Mouse (Mus musculus): ENCODE measurements around the gene Tk1.
"Not testable (repeated sequence)": the region's sequence is repeated elsewhere in the genome, so short reads cannot be mapped to it uniquely, and the experiment has no call there.

Tk1 gene

GRCm38 (mm10) chr11:117847593-117848215 lies 21.8 kb upstream of the Tk1 start:
- no peak for DNase-seq (ENCODE audit: low read depth, low spot score)

- no peak for DNase-seq (ENCODE audit: low read depth, low spot score)
Measured at GRCm38 (mm10) chr11:117846640-117847039, 20.7 kb upstream of the Tk1 start.

- no peak for DNase-seq (ENCODE audit: low read depth, low spot score)
Measured at GRCm38 (mm10) chr11:117845651-117846050, 19.8 kb upstream of the Tk1 start.

- DNase-seq (ENCODE audit: low read depth, low spot score), result no peak
Measured at GRCm38 (mm10) chr11:117844997-117845396, 19.1 kb upstream of the Tk1 start.

- DNase-seq (ENCODE audit: low read depth, low spot score), result no peak
Measured at GRCm38 (mm10) chr11:117843434-117843833, 17.5 kb upstream of the Tk1 start.

- no peak for DNase-seq (ENCODE audit: low read depth, low spot score)
Measured at GRCm38 (mm10) chr11:117840910-117841309, 15.0 kb upstream of the Tk1 start.

GRCm38 (mm10) chr11:117839021-117839420 lies 13.1 kb upstream of the Tk1 start:
- no peak for DNase-seq (ENCODE audit: low read depth, low spot score)

GRCm38 (mm10) chr11:117838572-117838971 lies 12.7 kb upstream of the Tk1 start:
- no peak for DNase-seq (ENCODE audit: low read depth, low spot score)

GRCm38 (mm10) chr11:117836306-117836705 lies 10.4 kb upstream of the Tk1 start:
- DNase-seq (ENCODE audit: low read depth, low spot score), result peak; percentile 50

GRCm38 (mm10) chr11:117834086-117834485 lies 8.2 kb upstream of the Tk1 start:
- no peak for DNase-seq (ENCODE audit: low read depth, low spot score)

GRCm38 (mm10) chr11:117833509-117833908 lies 7.6 kb upstream of the Tk1 start:
- DNase-seq (ENCODE audit: low read depth, low spot score), result not testable (repeated sequence)

GRCm38 (mm10) chr11:117832086-117832969 lies 6.4 kb upstream of the Tk1 start:
- DNase-seq (ENCODE audit: low read depth, low spot score), result peak; percentile 86

- DNase-seq (ENCODE audit: low read depth, low spot score), result no peak
Measured at GRCm38 (mm10) chr11:117830401-117830800, 4.5 kb upstream of the Tk1 start.

GRCm38 (mm10) chr11:117829671-117830215 lies 3.9 kb upstream of the Tk1 start:
- DNase-seq (ENCODE audit: low read depth, low spot score), result no peak

GRCm38 (mm10) chr11:117828888-117829604 lies 3.2 kb upstream of the Tk1 start:
- no peak for DNase-seq (ENCODE audit: low read depth, low spot score)

- no peak for DNase-seq (ENCODE audit: low read depth, low spot score)
Measured at GRCm38 (mm10) chr11:117828149-117828887, 2.4 kb upstream of the Tk1 start.

- DNase-seq (ENCODE audit: low read depth, low spot score), result no peak
Measured at GRCm38 (mm10) chr11:117827386-117827785, 1.5 kb upstream of the Tk1 start.

- DNase-seq (ENCODE audit: low read depth, low spot score), result no peak
Measured at GRCm38 (mm10) chr11:117826916-117827315, 1.0 kb upstream of the Tk1 start.

- no peak for DNase-seq (ENCODE audit: low read depth, low spot score)
Measured at GRCm38 (mm10) chr11:117826164-117826563, 272 bp upstream of the Tk1 start.

- peak; percentile 85 for DNase-seq (ENCODE audit: low read depth, low spot score)
Measured at GRCm38 (mm10) chr11:117824060-117824969, 1.6 kb downstream of the Tk1 start.
